Mouse (Mus musculus) frontal cortex, adult 2 months (tissue): ENCODE results near the gene Oaz3. TPM values are rescaled to one million over a fixed set of nuclear protein-coding genes. Genes with fewer than 3 reads are reported as not detected.

Experiments used
- DNase-seq, 2 experiments: peaks; one replicate each; pipeline ENCODE4 v3.0.0; 2022; ENCODE audit warnings: low spot score in 1 of 2; ENCODE audit errors: extremely low spot score in 1 of 2
- polyA plus RNA-seq: library from polyadenylated mRNA; depleted of rRNA; stranded (reverse); fragments of >200 nt; gene quantifications from 2 replicates; pipeline ENCODE4 v1.2.3, GENCODE M21; 2012; rRNA removed

Oaz3 gene
- polyA plus RNA-seq, 1 experiment, result 0.28 TPM

GRCm38 (mm10) chr3:94389420-94389819, 54.3 kb downstream of the Oaz3 start:
- DNase-seq, result no peak

GRCm38 (mm10) chr3:94388047-94388446, 55.7 kb downstream of the Oaz3 start:
- DNase-seq, result no peak

GRCm38 (mm10) chr3:94387391-94387790, 56.3 kb downstream of the Oaz3 start:
- no peak for DNase-seq

GRCm38 (mm10) chr3:94386671-94387070, 57.0 kb downstream of the Oaz3 start:
- DNase-seq, result no peak

GRCm38 (mm10) chr3:94383476-94383875, 60.2 kb downstream of the Oaz3 start:
- DNase-seq, result no peak

Other genes with a start within 250 kb of the Oaz3 start
- gene Gm5286, start 247.2 kb downstream of the Oaz3 start, polyA plus RNA-seq, result not detected in 2 replicates
- not detected in 2 replicates for gene Gm4778, start 179.9 kb downstream of the Oaz3 start, polyA plus RNA-seq
- 18.7 and 22.1 TPM in 2 replicates for gene Them4, start 133.8 kb downstream of the Oaz3 start, polyA plus RNA-seq
- gene Them5, start 101.8 kb downstream of the Oaz3 start, polyA plus RNA-seq, result not detected in 2 replicates
- 1.4 and 1.5 TPM in 2 replicates for gene C2cd4d, start 81.5 kb downstream of the Oaz3 start, polyA plus RNA-seq
- gene Rorc, start 71.1 kb downstream of the Oaz3 start, polyA plus RNA-seq, result 0.95 and 1.1 TPM in 2 replicates
- 0.40 and 0.55 TPM in 2 replicates for gene Lingo4, start 45.4 kb downstream of the Oaz3 start, polyA plus RNA-seq
- 15.5 and 17.0 TPM in 2 replicates for gene Tdrkh, start 30.6 kb downstream of the Oaz3 start, polyA plus RNA-seq
- 49.4 and 52.5 TPM in 2 replicates for gene Mrpl9, start 597 bp downstream of the Oaz3 start, polyA plus RNA-seq
- gene Celf3, start 34.4 kb upstream of the Oaz3 start, polyA plus RNA-seq, result 410 and 454 TPM in 2 replicates
- 3.5 and 4.6 TPM in 2 replicates for gene Riiad1, start 36.4 kb upstream of the Oaz3 start, polyA plus RNA-seq
- 47.5 and 50.5 TPM in 2 replicates for gene Snx27, start 138.8 kb upstream of the Oaz3 start, polyA plus RNA-seq
- not detected in 2 replicates for gene Gm10972, start 199.2 kb upstream of the Oaz3 start, polyA plus RNA-seq
- gene Tuft1, start 215.0 kb upstream of the Oaz3 start, polyA plus RNA-seq, result 1.2 and 1.3 TPM in 2 replicates
- 0.53 TPM in 1 of 2 replicates, not detected in the other for gene Selenbp2, start 249.6 kb upstream of the Oaz3 start, polyA plus RNA-seq